Mouse (Mus musculus): ENCODE measurements around the gene Utp3.

DNA sequence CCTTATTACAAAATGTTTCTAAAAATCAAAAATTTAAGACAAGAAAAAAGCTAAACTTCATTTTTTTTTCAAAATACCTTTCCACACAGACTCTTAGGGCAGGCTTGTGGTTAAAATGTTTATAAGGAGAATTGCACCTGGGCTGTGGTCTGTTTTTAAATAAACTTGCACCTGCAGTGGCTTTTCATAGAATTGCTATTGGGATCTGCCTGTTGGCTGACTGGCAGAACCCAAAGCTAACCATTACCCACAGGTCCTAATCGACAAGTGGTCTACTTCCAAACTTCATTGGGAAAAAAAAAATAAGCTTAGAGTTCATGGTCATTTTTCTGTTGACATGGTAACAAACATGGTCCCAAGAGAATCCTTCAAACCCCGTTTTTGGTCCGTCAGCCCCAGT, 19.6 kb upstream of the Utp3 start:
- no peak for TF ChIP-seq POLR2A (IDR thresholded peaks at IDR 0.05; ENCODE audit: insufficient read depth, low read depth, low read length)
- no peak for TF ChIP-seq CTCF (IDR thresholded peaks at IDR 0.05; ENCODE audit: insufficient read depth, low read depth, low read length)
